Mouse (Mus musculus): ENCODE data around the gene Camk1d. TPM values are rescaled to one million over a fixed set of nuclear protein-coding genes. Genes with fewer than 3 reads are reported as not detected.

The Camk1d gene
- polyA plus RNA-seq, 1 experiment from 2014 or later = 0.82 TPM

GRCm38 (mm10) chr2:5510042-5510441, 204.3 kb downstream of the Camk1d start:
- no peak overlapping the region for H3K9ac ChIP-seq
- WGBS (ENCODE audit: insufficient replicate concordance) = 70% methylated on average over 6 of the region's 6 CpGs
- no peak for DNase-seq

DNA sequence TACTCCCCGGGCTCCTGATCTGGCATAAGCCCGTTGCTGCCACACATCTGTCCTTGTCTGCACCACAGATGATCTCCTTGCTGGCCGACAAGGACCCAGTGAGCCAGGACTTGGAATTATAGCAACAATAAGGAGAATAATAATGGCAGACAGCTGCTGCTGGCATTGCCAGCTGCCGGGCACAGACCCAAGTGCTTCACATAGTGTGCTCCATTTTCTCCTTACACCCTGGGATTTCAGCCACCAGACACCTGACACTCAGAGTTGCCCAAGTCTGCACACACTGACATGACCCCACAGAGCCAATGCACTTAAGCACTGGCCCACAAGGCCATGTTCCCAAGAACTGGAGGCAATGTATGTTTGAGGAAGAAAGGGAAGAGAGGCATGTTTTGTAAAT, 214.7 kb downstream of the Camk1d start:
- Histone ChIP-seq H3K9ac (no peak overlapping the region), H3K4me3 (replicated peaks) (no peak overlapping the region), H3K4me1 (replicated peaks) (no peaks in the 10 kb centered on the region), H3K27ac (no peak overlapping the region), H3K27me3 (no peaks in the 10 kb centered on the region), H3K9me3 (replicated peaks) (no peaks in the 10 kb centered on the region), H3K4me2 (no peak overlapping the region), H3K36me3 (no peaks in the 10 kb centered on the region)
- ATAC-seq (ENCODE audit: low read depth) (no peak), DNase-seq (no peak)
- WGBS (ENCODE audit: insufficient replicate concordance) = 68% methylated on average over 4 of the region's 4 CpGs

More at GRCm38 (mm10) chr2:5510042-5510441, 204.3 kb downstream of the Camk1d start:
- no peaks in the 10 kb centered on the region for H3K4me1 ChIP-seq (replicated peaks)
- no peak overlapping the region for H3K27ac ChIP-seq
- H3K4me2 ChIP-seq = no peak overlapping the region
- H3K27me3 ChIP-seq = no peaks in the 10 kb centered on the region
- no peak for ATAC-seq (ENCODE audit: low read depth)
- H3K9me3 ChIP-seq (replicated peaks) = no peaks in the 10 kb centered on the region
- H3K36me3 ChIP-seq = no peaks in the 10 kb centered on the region
- no peak overlapping the region for H3K4me3 ChIP-seq (replicated peaks)

- 62% methylated on average over 5 of the region's 5 CpGs for WGBS (ENCODE audit: insufficient replicate concordance)
- Histone ChIP-seq H3K27me3 (no peaks in the 10 kb centered on the region), H3K4me3 (replicated peaks) (no peak overlapping the region), H3K9ac (no peak overlapping the region), H3K27ac (no peak overlapping the region), H3K9me3 (replicated peaks) (no peaks in the 10 kb centered on the region), H3K4me1 (replicated peaks) (no peaks in the 10 kb centered on the region), H3K4me2 (no peak overlapping the region), H3K36me3 (no peaks in the 10 kb centered on the region)
- DNase-seq (no peak), ATAC-seq (ENCODE audit: low read depth) (no peak)
Measured at GRCm38 (mm10) chr2:5489916-5490315, 224.4 kb downstream of the Camk1d start.

GRCm38 (mm10) chr2:5487344-5487743, 227.0 kb downstream of the Camk1d start:
- Histone ChIP-seq H3K27ac (no peak overlapping the region), H3K27me3 (no peaks in the 10 kb centered on the region), H3K4me3 (replicated peaks) (no peak overlapping the region), H3K9ac (no peak overlapping the region), H3K4me1 (replicated peaks) (no peaks in the 10 kb centered on the region), H3K4me2 (no peak overlapping the region), H3K36me3 (no peaks in the 10 kb centered on the region), H3K9me3 (replicated peaks) (no peaks in the 10 kb centered on the region)
- no peak for ATAC-seq (ENCODE audit: low read depth)
- WGBS (ENCODE audit: insufficient replicate concordance) = 61% methylated on average over 3 of the region's 3 CpGs
- DNase-seq = no peak

GRCm38 (mm10) chr2:5486663-5487062, 227.7 kb downstream of the Camk1d start:
- WGBS (ENCODE audit: insufficient replicate concordance) = 46% methylated on average over 7 of the region's 7 CpGs
- Histone ChIP-seq H3K4me3 (replicated peaks) (no peak overlapping the region), H3K27ac (no peak overlapping the region), H3K36me3 (no peaks in the 10 kb centered on the region), H3K4me1 (replicated peaks) (no peaks in the 10 kb centered on the region), H3K27me3 (no peaks in the 10 kb centered on the region), H3K9me3 (replicated peaks) (no peaks in the 10 kb centered on the region), H3K4me2 (no peak overlapping the region), H3K9ac (no peak overlapping the region)
- DNase-seq (no peak), ATAC-seq (ENCODE audit: low read depth) (no peak)

- ATAC-seq (ENCODE audit: low read depth) (no peak), DNase-seq (no peak)
- Histone ChIP-seq H3K36me3 (no peaks in the 10 kb centered on the region), H3K27ac (no peak overlapping the region), H3K4me2 (no peak overlapping the region), H3K9ac (no peak overlapping the region), H3K4me1 (replicated peaks) (no peaks in the 10 kb centered on the region), H3K4me3 (replicated peaks) (no peak overlapping the region), H3K27me3 (no peaks in the 10 kb centered on the region), H3K9me3 (replicated peaks) (no peaks in the 10 kb centered on the region)
- WGBS (ENCODE audit: insufficient replicate concordance) = 64% methylated on average over 6 of the region's 6 CpGs
Measured at GRCm38 (mm10) chr2:5485786-5486185, 228.5 kb downstream of the Camk1d start.

DNA sequence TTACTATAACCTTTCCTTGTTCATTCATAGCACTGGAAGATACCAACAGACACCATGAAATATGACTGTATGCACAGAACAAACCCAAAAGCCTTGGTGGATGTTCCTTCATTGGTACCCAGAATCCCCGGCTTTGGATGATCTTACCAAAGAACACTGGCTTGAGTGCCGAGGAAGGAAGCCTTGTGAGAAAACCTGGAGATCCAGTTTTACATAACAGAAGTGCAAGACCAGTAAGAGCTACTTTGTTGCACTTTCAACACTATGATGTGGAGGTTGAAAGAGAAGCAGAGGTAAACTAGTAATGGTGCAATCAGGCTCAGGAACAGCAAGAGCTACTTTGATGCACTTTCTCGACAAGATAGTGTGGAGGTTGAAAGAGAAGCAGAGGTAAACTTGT, 234.4 kb downstream of the Camk1d start:
- 63% methylated on average over 3 of the region's 3 CpGs for WGBS (ENCODE audit: insufficient replicate concordance)
- Histone ChIP-seq H3K27me3 (no peaks in the 10 kb centered on the region), H3K4me3 (replicated peaks) (no peak overlapping the region), H3K4me2 (no peak overlapping the region), H3K4me1 (replicated peaks) (no peaks in the 10 kb centered on the region), H3K36me3 (no peaks in the 10 kb centered on the region), H3K9me3 (replicated peaks) (no peaks in the 10 kb centered on the region), H3K27ac (no peak overlapping the region), H3K9ac (no peak overlapping the region)
- ATAC-seq (ENCODE audit: low read depth) = no peak
- no peak for DNase-seq

GRCm38 (mm10) chr2:5478709-5479108, 235.6 kb downstream of the Camk1d start:
- H3K36me3 ChIP-seq = no peaks in the 10 kb centered on the region
- H3K9ac ChIP-seq = no peak overlapping the region
- ATAC-seq (ENCODE audit: low read depth) (no peak), DNase-seq (no peak)
- H3K4me1 ChIP-seq (replicated peaks) = no peaks in the 10 kb centered on the region
- H3K4me3 ChIP-seq (replicated peaks) = no peak overlapping the region
- 58% methylated on average over 5 of the region's 5 CpGs for WGBS (ENCODE audit: insufficient replicate concordance)
- no peak overlapping the region for H3K27ac ChIP-seq
- H3K27me3 ChIP-seq = no peaks in the 10 kb centered on the region
- no peak overlapping the region for H3K4me2 ChIP-seq
- H3K9me3 ChIP-seq (replicated peaks) = no peaks in the 10 kb centered on the region

- no peaks in the 10 kb centered on the region for H3K4me1 ChIP-seq (replicated peaks)
- no peak for DNase-seq
- no peaks in the 10 kb centered on the region for H3K36me3 ChIP-seq
- 77% methylated on average over 4 of the region's 4 CpGs for WGBS (ENCODE audit: insufficient replicate concordance)
- H3K27ac ChIP-seq = no peak overlapping the region
- H3K4me2 ChIP-seq = no peak overlapping the region
- no peaks in the 10 kb centered on the region for H3K27me3 ChIP-seq
- H3K9ac ChIP-seq = no peak overlapping the region
- no peak overlapping the region for H3K4me3 ChIP-seq (replicated peaks)
- H3K9me3 ChIP-seq (replicated peaks) = no peaks in the 10 kb centered on the region
- no peak for ATAC-seq (ENCODE audit: low read depth)
Measured at GRCm38 (mm10) chr2:5478256-5478655, 236.1 kb downstream of the Camk1d start.

- no peak for DNase-seq
- Histone ChIP-seq H3K4me1 (replicated peaks) (no peaks in the 10 kb centered on the region), H3K9ac (no peak overlapping the region), H3K27ac (no peak overlapping the region), H3K4me3 (replicated peaks) (no peak overlapping the region), H3K27me3 (no peaks in the 10 kb centered on the region), H3K4me2 (no peak overlapping the region), H3K36me3 (no peaks in the 10 kb centered on the region), H3K9me3 (replicated peaks) (no peaks in the 10 kb centered on the region)
- WGBS (ENCODE audit: insufficient replicate concordance) = 51% methylated on average over 1 of the region's 1 CpGs
- no peak for ATAC-seq (ENCODE audit: low read depth)
Measured at GRCm38 (mm10) chr2:5477525-5477924, 236.8 kb downstream of the Camk1d start.

DNA sequence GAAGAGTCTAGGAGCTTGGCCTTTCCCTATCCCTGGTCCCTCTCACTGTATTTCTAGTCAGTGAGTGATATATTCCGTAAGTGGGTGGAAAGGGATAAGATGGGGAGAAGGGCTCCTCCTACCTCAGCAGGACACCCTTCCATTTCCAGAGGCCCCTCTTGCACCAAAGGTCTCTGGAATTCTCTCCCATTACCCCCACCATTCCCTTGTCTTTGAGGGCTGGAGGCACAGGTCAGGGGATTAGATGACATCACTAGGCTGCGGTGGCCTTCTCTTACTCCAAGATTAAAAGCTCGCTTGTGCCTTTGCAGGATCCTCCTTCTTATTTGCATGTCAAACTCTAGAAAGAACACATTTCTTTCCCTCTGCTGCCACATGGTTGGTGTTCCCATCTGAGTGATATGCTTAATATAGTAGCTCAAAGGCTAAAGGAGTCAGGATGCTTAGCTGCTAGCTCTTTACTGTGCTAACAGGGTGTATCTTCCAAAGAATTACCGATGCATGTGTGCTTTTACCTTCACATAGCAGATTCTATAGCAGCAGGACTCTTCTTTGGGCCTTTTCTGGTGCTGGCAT, 244.9 kb downstream of the Camk1d start:
- Histone ChIP-seq H3K9ac (no peak overlapping the region), H3K36me3 (no peaks in the 10 kb centered on the region), H3K27me3 (no peaks in the 10 kb centered on the region), H3K9me3 (replicated peaks) (no peaks in the 10 kb centered on the region), H3K4me2 (no peak overlapping the region), H3K27ac (no peak overlapping the region), H3K4me1 (replicated peaks) (no peaks in the 10 kb centered on the region), H3K4me3 (replicated peaks) (no peak overlapping the region)
- ATAC-seq (ENCODE audit: low read depth) (no peak), DNase-seq (no peak)
- 73% methylated on average over 4 of the region's 4 CpGs for WGBS (ENCODE audit: insufficient replicate concordance)

DNA sequence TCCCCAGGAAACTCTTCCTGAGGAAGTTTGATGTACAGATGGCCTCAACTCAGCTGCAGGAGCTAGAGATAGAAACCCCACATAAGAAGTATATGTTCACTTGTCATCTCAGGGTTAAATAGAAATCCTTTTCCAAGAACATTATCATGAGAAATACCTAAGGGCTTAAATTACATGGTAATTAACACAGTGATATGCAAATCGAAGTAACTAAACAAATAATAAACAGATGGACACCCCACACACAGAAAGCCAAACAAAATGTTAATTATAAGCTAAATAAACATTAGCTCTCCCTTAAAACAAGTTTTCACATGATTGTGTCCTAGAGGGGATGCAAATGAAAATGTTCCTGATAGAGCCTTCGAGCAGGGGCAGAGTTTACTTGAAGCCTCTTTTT, 246.8 kb downstream of the Camk1d start:
- no peaks in the 10 kb centered on the region for H3K36me3 ChIP-seq
- no peaks in the 10 kb centered on the region for H3K9me3 ChIP-seq (replicated peaks)
- H3K9ac ChIP-seq = no peak overlapping the region
- ATAC-seq (ENCODE audit: low read depth) (no peak), DNase-seq (no peak)
- H3K4me1 ChIP-seq (replicated peaks) = no peaks in the 10 kb centered on the region
- H3K27ac ChIP-seq = no peak overlapping the region
- no peaks in the 10 kb centered on the region for H3K27me3 ChIP-seq
- H3K4me3 ChIP-seq (replicated peaks) = no peak overlapping the region
- WGBS (ENCODE audit: insufficient replicate concordance) = 54% methylated on average over 2 of the region's 2 CpGs
- H3K4me2 ChIP-seq = no peak overlapping the region

All from liver, embryonic 13.5 days (tissue).